Mouse (Mus musculus): ENCODE data around the gene Acss3. TPM values are rescaled to one million over a fixed set of nuclear protein-coding genes. Genes with fewer than 3 reads are reported as not detected.

The Acss3 gene
- polyA plus RNA-seq (2012; rRNA removed) = 1.4 and 2.3 TPM in 2 replicates

DNA sequence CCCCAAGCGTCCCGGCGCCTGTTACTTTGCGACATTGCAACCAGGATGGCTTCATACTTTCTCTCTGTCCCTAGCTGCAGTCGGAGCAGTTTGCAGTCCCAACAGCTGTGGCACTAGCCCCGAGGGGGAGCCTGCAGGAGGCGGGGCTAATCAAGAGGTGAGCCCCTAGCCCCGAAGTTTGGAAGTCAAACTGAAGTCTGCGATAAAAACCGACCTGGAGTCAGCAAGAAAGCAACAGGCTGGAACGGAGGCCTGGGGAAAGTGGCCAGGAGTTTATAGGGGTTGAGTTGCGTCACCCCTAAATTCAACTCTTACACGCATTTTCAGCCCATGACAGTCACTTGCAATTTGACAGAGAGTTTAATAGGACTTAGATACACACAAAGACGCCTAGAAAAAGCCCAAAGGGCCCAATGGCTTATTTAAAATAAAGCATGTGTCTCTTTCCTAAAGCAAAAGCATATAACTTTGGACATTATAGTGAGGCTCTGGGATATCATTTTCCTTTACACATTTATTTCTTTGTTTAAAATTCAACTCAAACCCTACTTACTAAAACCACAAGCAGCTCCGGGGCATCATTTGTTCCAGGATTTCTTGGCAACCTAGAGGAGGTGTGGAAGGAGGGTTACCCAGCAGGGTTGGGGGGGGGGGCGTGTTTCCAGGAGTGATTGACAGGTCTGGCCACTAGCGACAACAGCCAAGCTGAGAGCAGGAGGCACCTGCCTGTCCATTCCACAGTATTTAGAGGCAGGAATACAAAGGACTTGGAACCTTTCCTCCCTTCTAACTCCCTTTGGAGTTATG, at the start of gene Acss3:
Acss3 (minus strand) TSS at position 140 of the 807 bp plus-strand sequence.

Other genes starting within 250 kb of the Acss3 start
- 0.37 and 0.46 TPM in 2 replicates for gene Lin7a, start 148.0 kb upstream of the Acss3 start, polyA plus RNA-seq (2012; rRNA removed)

All from liver, embryonic 18 days (tissue).